Mouse (Mus musculus): ENCODE measurements around the gene Zbtb45. TPM values are rescaled to one million over a fixed set of nuclear protein-coding genes. Genes with fewer than 3 reads are reported as not detected.
A peak's percentile ranks its signal among the peaks of the same experiment; 100 is the strongest.

Gene Zbtb45
- total RNA-seq (2014; rRNA removed): 32.8 and 33.3 TPM in 2 replicates
- 25.0 and 29.3 TPM in 2 replicates for polyA plus RNA-seq (2015; fragmentation: Nextera tagmentation; extraction: Ambion mirVana)

DNA sequence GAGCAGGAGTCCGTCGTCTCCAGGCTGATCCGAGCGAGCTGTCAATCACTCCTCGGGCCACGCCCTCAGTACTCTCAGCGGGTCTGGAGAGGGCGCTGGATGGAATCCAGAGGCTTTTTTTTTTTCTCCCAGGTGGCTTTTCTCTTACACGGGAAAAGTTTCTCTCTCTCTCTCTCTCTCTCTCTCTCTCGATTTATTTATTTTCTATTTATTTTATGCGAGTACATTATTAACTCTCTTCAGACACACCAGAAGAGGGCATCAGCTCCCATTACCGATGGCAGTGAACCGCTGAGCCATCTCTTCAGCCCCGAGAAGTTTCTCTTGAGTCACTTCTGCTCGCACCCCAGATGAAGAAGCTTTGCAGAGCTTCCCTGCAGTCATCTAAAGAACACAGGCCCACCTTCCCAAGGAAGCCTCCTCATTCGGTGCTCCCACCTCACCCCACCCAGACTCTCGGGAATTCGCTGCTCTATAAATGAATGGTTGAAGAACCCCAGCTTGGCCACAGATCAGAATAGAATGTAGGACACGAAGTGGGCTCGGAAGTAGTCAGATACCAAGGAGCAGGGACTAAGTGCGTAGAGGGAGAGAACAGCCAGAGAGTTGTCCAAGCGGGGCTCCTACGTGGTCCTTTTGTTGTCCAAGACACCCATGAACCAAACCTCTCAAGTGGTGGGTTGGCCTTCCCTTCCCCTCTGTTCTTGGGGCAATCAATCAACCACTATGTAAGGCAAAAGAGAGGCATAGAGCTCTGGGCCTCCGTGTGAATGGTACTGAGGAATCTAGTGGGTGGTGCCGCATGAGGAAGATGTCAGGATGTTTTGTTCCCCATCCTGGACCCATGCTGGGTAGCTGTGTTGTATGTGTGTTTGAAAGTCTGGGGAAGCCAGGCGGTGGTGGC, at the start of gene Zbtb45:
TSS of gene Zbtb45 (minus strand) at position 30 of the 904 bp plus-strand sequence.
- ATAC-seq (no peak), DNase-seq (no peak)
- H3K27ac ChIP-seq (ENCODE audit: low read depth, low read length): peak within 1 kb of the TSS; percentile 95
- WGBS: 10% methylated on average over 26 of the region's 26 CpGs
- H3K9ac ChIP-seq: peak within 1 kb of the TSS; percentile 86
- peaks cover 25% of the 10 kb centered on the region for H3K36me3 ChIP-seq (ENCODE audit: insufficient read depth)
- H3K9me3 ChIP-seq (ENCODE audit: low read length): no peaks in the 10 kb centered on the region
- H3K4me1 ChIP-seq (ENCODE audit: insufficient read depth): 0 out of 2 replicates have a peak, but pooled peaks cover 6% of the 10 kb centered on the region
- no peaks in the 10 kb centered on the region for H3K27me3 ChIP-seq (ENCODE audit: insufficient read depth, low read length)
- no peak for TF ChIP-seq CTCF (IDR thresholded peaks at IDR 0.05; ENCODE audit: low read depth)
- peak within 1 kb of the TSS; percentile 79 for H3K4me3 ChIP-seq (ENCODE audit: low read depth, low read length)
- peak within 1 kb of the TSS; percentile 74 for H3K4me2 ChIP-seq (ENCODE audit: low read depth)

DNA sequence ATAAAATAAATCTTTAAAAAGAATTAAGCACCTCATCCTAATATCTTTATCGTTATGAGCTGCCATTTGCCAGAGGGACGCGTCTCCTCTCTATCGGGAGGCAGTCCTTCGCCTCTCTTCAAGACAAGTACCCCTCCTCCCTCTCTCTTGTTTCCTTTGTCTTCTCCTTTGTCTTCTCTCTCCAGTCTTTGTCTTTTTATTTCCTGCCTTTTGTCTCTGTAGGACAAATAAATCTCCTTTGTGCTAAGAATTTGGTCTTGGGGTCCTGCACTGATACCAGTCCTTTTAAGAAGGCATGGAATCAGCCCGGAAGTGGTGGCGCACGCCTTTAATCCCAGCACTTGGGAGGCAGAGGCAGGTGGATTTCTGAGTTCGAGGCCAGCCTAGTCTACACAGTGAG, 49.7 kb upstream of the Zbtb45 start:
- Histone ChIP-seq H3K9me3 (ENCODE audit: low read length) (no peaks in the 10 kb centered on the region), H3K9ac (no peak overlapping the region), H3K27ac (ENCODE audit: low read depth, low read length) (no peak overlapping the region), H3K4me1 (ENCODE audit: insufficient read depth) (no peaks in the 10 kb centered on the region), H3K27me3 (ENCODE audit: insufficient read depth, low read length) (no peaks in the 10 kb centered on the region), H3K4me3 (ENCODE audit: low read depth, low read length) (no peak overlapping the region), H3K36me3 (ENCODE audit: insufficient read depth) (no peaks in the 10 kb centered on the region), H3K4me2 (ENCODE audit: low read depth) (no peak overlapping the region)
- TF ChIP-seq CTCF (IDR thresholded peaks at IDR 0.05; ENCODE audit: low read depth): no peak
- 86% methylated on average over 9 of the region's 9 CpGs for WGBS
- ATAC-seq (no peak), DNase-seq (no peak)

DNA sequence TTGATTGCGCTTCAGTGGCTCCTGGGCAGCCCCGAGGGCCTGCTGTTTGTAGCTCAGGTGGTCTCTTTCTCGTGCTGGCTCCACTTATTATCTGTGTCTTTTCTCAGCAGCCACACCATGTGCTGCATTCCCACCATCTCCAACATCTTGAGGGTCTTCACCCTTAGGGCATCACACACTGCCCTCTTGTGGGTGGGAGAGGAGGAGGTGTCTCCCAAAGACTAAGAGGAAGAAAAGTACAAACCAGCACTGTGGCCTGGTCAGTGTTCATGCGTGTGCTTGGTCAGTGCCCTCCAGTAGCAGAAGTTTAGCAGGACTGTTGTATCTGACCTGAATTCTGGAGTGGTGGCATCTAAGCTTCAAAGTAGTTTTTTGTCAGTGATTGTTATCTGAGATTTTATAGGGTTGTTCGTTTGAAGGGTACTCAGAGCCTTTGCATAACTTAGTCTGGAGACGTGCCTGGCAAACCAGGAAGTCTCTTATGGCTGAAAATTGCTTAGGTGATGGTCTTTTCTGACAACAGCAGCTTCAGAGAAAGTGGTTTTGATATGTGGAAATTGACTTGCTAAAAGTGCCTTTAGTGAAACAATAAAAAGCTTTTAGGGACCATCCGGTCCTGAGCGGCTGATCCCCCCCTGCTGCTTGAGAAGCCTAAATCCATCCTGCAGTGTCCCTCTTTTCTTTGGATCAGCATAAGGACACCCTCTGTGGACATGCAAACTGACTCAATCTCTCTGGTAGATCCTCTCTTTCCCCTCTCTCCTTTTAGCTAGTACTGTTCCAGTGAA, 47.3 kb upstream of the Zbtb45 start:
- 52% methylated on average over 8 of the region's 8 CpGs for WGBS
- Histone ChIP-seq H3K4me3 (ENCODE audit: low read depth, low read length) (no peak overlapping the region), H3K9me3 (ENCODE audit: low read length) (no peaks in the 10 kb centered on the region), H3K4me2 (ENCODE audit: low read depth) (no peak overlapping the region), H3K36me3 (ENCODE audit: insufficient read depth) (peaks cover 3% of the 10 kb centered on the region; the same call in 1 of the 2 replicates), H3K27ac (ENCODE audit: low read depth, low read length) (no peak overlapping the region), H3K9ac (no peak overlapping the region), H3K4me1 (ENCODE audit: insufficient read depth) (0 out of 2 replicates have a peak, but pooled peaks cover 3% of the 10 kb centered on the region), H3K27me3 (ENCODE audit: insufficient read depth, low read length) (no peaks in the 10 kb centered on the region)
- no peak for DNase-seq
- TF ChIP-seq CTCF (IDR thresholded peaks at IDR 0.05; ENCODE audit: low read depth): peak; percentile 42; the same call in 1 of the 2 replicates
- ATAC-seq: no peak

DNA sequence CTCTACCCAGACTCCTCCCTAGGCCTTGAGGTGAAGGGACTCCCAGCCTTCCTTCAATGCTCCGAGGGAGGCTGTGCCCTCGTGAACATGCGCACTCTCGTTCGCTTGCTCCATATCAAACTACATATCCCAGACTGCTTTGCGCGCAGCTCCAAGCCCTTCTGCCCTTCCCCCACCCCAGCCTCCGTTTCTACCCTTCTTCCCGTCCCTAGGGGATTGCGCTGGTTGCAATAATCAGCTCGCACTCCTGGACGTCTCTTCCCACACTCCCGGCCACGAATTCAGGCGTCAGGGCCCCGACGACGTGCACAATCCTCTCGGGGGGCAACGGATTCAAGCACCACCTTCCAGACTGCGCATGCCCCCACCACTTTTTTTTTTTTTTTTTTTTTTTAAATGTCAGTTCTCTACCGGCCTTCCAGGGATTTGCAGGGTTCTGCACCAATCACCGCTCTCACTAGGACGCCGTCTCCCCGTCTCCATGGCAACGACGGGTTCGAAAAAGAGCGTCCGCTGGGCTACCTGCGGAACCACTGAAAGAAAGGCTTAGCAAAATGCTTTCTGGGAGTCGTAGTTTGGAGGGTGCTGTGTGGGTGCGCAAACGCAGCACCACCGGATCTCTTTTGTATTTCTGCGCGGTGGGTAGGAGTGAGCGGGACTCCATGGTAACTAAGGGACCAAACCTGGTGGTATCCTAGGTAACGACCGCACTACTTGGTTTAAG, 44.6 kb upstream of the Zbtb45 start, which contains the start of gene Mzf1:
TSS of gene Mzf1 (minus strand) at position 478 of the 724 bp plus-strand sequence.
- ATAC-seq (peak; percentile 97), DNase-seq (peak; percentile 100)
- Histone ChIP-seq H3K4me1 (ENCODE audit: insufficient read depth) (0 out of 2 replicates have a peak, but pooled peaks cover 3% of the 10 kb centered on the region), H3K27me3 (ENCODE audit: insufficient read depth, low read length) (no peaks in the 10 kb centered on the region), H3K27ac (ENCODE audit: low read depth, low read length) (peak within 1 kb of the TSS; percentile 96), H3K36me3 (ENCODE audit: insufficient read depth) (peaks cover 8% of the 10 kb centered on the region; the same call in 1 of the 2 replicates), H3K9ac (peak within 1 kb of the TSS; percentile 65), H3K9me3 (ENCODE audit: low read length) (no peaks in the 10 kb centered on the region), H3K4me3 (ENCODE audit: low read depth, low read length) (peak within 1 kb of the TSS; percentile 70), H3K4me2 (ENCODE audit: low read depth) (peak within 1 kb of the TSS; percentile 59)
- TF ChIP-seq CTCF (IDR thresholded peaks at IDR 0.05; ENCODE audit: low read depth): no peak; the same call in 1 of the 2 replicates
- under 1% methylated on average over 41 of the region's 41 CpGs for WGBS

DNA sequence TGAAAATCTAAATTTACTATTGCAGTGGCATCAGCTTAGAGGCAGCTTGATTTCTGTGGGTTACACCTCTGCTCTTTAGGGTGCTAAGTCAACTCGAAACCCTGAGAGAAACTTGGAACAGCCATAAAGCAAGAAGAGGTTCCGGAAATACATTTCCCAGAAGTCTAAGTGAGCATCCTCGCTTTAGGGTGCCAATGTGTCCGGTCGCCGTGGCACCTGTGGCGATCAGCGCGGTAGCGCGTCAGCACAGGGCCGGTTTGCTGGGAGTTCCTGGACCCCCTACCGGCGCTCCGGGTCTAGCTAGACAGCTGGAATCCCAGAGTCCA, 44.1 kb upstream of the Zbtb45 start:
- H3K4me3 ChIP-seq (ENCODE audit: low read depth, low read length): peak overlapping the region; percentile 70
- no peak for TF ChIP-seq CTCF (IDR thresholded peaks at IDR 0.05; ENCODE audit: low read depth)
- no peaks in the 10 kb centered on the region for H3K27me3 ChIP-seq (ENCODE audit: insufficient read depth, low read length)
- H3K9me3 ChIP-seq (ENCODE audit: low read length): no peaks in the 10 kb centered on the region
- peak overlapping the region; percentile 96 for H3K27ac ChIP-seq (ENCODE audit: low read depth, low read length)
- peak; percentile 32 for ATAC-seq
- 3% methylated on average over 15 of the region's 15 CpGs for WGBS
- H3K9ac ChIP-seq: peak overlapping the region; percentile 65
- 0 out of 2 replicates have a peak, but pooled peaks cover 3% of the 10 kb centered on the region for H3K4me1 ChIP-seq (ENCODE audit: insufficient read depth)
- H3K4me2 ChIP-seq (ENCODE audit: low read depth): peak overlapping the region; percentile 59
- DNase-seq: no peak
- H3K36me3 ChIP-seq (ENCODE audit: insufficient read depth): peaks cover 8% of the 10 kb centered on the region; the same call in 1 of the 2 replicates

DNA sequence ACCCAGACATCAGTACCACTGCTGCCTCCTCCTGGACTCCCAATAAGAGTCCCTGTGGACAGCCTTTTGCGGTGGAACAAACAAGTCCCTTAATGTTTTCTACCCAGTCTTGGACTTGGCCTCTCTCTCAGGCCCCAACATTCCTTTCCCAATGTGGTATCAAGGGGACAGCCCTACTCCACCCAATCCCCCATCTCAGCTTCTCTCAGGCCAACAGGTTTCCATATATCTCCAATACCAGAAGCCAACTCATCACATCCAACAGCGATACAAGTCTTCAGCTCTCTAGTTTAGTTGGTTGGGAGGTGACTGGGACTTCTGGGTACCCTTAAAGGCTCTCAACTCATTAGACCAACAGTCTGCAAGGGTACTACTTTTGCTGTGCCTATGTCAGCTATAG, 43.7 kb upstream of the Zbtb45 start:
- no peak for DNase-seq
- 92% methylated on average over 2 of the region's 2 CpGs for WGBS
- Histone ChIP-seq H3K4me3 (ENCODE audit: low read depth, low read length) (peak overlapping the region; percentile 70), H3K27me3 (ENCODE audit: insufficient read depth, low read length) (no peaks in the 10 kb centered on the region), H3K9me3 (ENCODE audit: low read length) (no peaks in the 10 kb centered on the region), H3K4me1 (ENCODE audit: insufficient read depth) (0 out of 2 replicates have a peak, but pooled peaks cover 3% of the 10 kb centered on the region), H3K9ac (peak overlapping the region; percentile 65), H3K27ac (ENCODE audit: low read depth, low read length) (no peak overlapping the region), H3K4me2 (ENCODE audit: low read depth) (peak overlapping the region; percentile 59), H3K36me3 (ENCODE audit: insufficient read depth) (peaks cover 8% of the 10 kb centered on the region; the same call in 1 of the 2 replicates)
- no peak for ATAC-seq
- no peak for TF ChIP-seq CTCF (IDR thresholded peaks at IDR 0.05; ENCODE audit: low read depth)

All from forebrain, postnatal 0 days (tissue).